Mouse (Mus musculus) heart, embryonic 14.5 days (tissue): ENCODE results near the gene Olfr791. TPM values are rescaled to one million over a fixed set of nuclear protein-coding genes. Genes with fewer than 3 reads are reported as not detected.

Experiments used
- ATAC-seq: fragments of 200-750 bp; cut with Nextera tagmentation; 2 replicates; pipeline ENCODE4 v1.8.0; 2017; ENCODE audit warnings: low read depth, moderate TSS enrichment; ENCODE audit not compliant: insufficient number of reproducible peaks, insufficient read depth, low FRiP score
- H3K27ac ChIP-seq, 2 experiments: fragments of 200-500 bp in 1 of 2; fragments of 300-500 bp in 1 of 2; sonication (generic) in 1 of 2; replicated peaks in 1 of 2; 2 replicates each; pipeline ENCODE4 v1.5.1; 2012 to 2014; ENCODE audit warnings: low read depth in 2 of 2, low read length in 2 of 2, control low read depth in 1 of 2, mild to moderate bottlenecking in 1 of 2, mixed read lengths in 1 of 2; ENCODE audit not compliant: control insufficient read depth in 1 of 2, insufficient read depth in 1 of 2
- H3K27me3 ChIP-seq: fragments of 300-500 bp; sonication (generic); 2 replicates; pipeline ENCODE4 v1.6.1; 2014; ENCODE audit warnings: mild to moderate bottlenecking, low read length, control low read depth; ENCODE audit not compliant: control insufficient read depth, insufficient read depth
- H3K36me3 ChIP-seq: fragments of 300-500 bp; sonication (generic); 2 replicates; pipeline ENCODE4 v1.6.1; 2014; ENCODE audit warnings: mild to moderate bottlenecking, control low read depth, low read length, mixed read lengths; ENCODE audit not compliant: control insufficient read depth, insufficient read depth
- H3K4me1 ChIP-seq, 2 experiments: fragments of 200-500 bp in 1 of 2; fragments of 300-500 bp in 1 of 2; sonication (generic) in 1 of 2; 2 replicates each; pipeline ENCODE4 v1.6.1; 2012 to 2014; ENCODE audit warnings: low read length in 2 of 2, control low read depth in 1 of 2, mixed read lengths in 1 of 2; ENCODE audit not compliant: control insufficient read depth in 2 of 2, insufficient read depth in 2 of 2
- H3K4me2 ChIP-seq: fragments of 300-500 bp; sonication (generic); 2 replicates; pipeline ENCODE4 v1.6.1; 2014; ENCODE audit warnings: mild to moderate bottlenecking, low read length
- H3K4me3 ChIP-seq, 2 experiments: fragments of 200-500 bp in 1 of 2; fragments of 300-500 bp in 1 of 2; sonication (generic) in 1 of 2; 2 replicates each; pipeline ENCODE4 v1.5.1; 2012 to 2014; ENCODE audit warnings: low read length in 2 of 2, mild to moderate bottlenecking in 2 of 2, control low read depth in 1 of 2, low read depth in 1 of 2, moderate library complexity in 1 of 2; ENCODE audit not compliant: control insufficient read depth in 1 of 2, insufficient read depth in 1 of 2
- H3K9ac ChIP-seq: fragments of 300-500 bp; sonication (generic); 2 replicates; pipeline ENCODE4 v1.6.1; 2014; ENCODE audit warnings: mild to moderate bottlenecking, low read length
- H3K9me3 ChIP-seq: fragments of 300-500 bp; sonication (generic); 2 replicates; pipeline ENCODE4 v1.6.1; 2016; ENCODE audit warnings: low read length, control low read depth; ENCODE audit not compliant: control insufficient read depth
- WGBS: fragments of 180-500 bp; shearing (Covaris S2); extraction: QIAGEN DNeasy Blood & Tissue Kit; methylation state at CpG from one replicate; pipeline ENCODE4 v1.1.7; 2014; 5-methylcytosine and 5-hydroxymethylcytosine counted together
- polyA plus RNA-seq: library from polyadenylated mRNA; unstranded; fragments of >200 nt; fragmentation: Nextera tagmentation; extraction: Ambion mirVana; gene quantifications from 2 replicates; pipeline ENCODE4 v1.2.1, GENCODE M21; 2014

The Olfr791 gene
- not detected in 2 replicates for polyA plus RNA-seq

- no peak within 1 kb of the TSS for H3K27ac ChIP-seq
- ATAC-seq: no peak
- no peak within 1 kb of the TSS for H3K9ac ChIP-seq
- H3K4me3 ChIP-seq: no peak within 1 kb of the TSS
- 63% methylated on average over 3 of the region's 3 CpGs for WGBS
- H3K36me3 ChIP-seq: no peaks in the 10 kb centered on the region
- H3K9me3 ChIP-seq: no peaks in the 10 kb centered on the region
- H3K27me3 ChIP-seq: no peaks in the 10 kb centered on the region
- H3K4me2 ChIP-seq: no peak within 1 kb of the TSS
- H3K4me1 ChIP-seq: no peaks in the 10 kb centered on the region
These were observed at the start of gene Olfr791 for GRCm38 (mm10) chr10:129521492-129521891. Gene Olfr791, plus strand, starts transcription at chr10:129521792.

DNA sequence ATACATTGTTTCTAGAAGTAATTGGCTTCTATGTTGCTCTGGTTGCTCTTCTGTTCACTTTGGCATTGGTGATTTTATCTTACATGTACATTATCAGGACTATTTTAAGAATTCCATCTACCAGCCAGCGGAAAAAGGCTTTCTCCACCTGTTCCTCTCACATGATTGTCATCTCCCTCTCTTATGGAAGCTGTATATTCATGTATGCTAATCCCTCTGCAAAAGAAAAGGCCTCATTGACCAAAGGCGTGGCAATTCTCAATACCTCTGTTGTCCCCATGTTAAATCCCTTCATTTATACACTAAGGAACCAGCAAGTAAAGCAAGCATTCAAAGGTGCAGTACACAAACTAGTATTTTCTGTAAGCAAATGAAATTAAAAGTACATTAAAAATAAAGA, 48.3 kb upstream of the Olfr791 start:
- ATAC-seq: no peak
- no peaks in the 10 kb centered on the region for H3K4me1 ChIP-seq
- no peak overlapping the region for H3K9ac ChIP-seq
- no peak overlapping the region for H3K4me2 ChIP-seq
- H3K9me3 ChIP-seq: no peaks in the 10 kb centered on the region
- H3K27me3 ChIP-seq: no peaks in the 10 kb centered on the region
- 55% methylated on average over 2 of the region's 2 CpGs for WGBS
- no peak overlapping the region for H3K27ac ChIP-seq
- no peak overlapping the region for H3K4me3 ChIP-seq
- H3K36me3 ChIP-seq: no peaks in the 10 kb centered on the region

DNA sequence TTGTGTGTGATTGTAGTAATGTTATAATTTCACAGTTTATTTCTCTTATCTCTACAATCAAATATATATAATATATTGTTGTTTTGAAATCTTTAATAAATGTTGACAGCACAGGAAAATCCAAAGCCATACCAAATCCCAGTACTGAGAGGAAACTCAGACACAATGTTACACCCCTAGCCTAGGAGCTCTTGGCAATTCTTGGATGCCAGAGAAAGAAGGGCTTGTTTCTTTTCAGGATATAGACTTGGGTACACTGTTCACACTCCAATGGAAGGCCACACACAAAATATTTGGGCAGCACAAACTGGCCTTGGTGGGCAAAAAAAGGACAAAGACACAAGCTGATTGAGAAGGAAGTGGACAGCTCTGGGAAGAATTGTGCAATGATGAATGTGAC, 47.9 kb upstream of the Olfr791 start:
- H3K4me2 ChIP-seq: no peak overlapping the region
- no peaks in the 10 kb centered on the region for H3K36me3 ChIP-seq
- no peak overlapping the region for H3K27ac ChIP-seq
- H3K4me1 ChIP-seq: no peaks in the 10 kb centered on the region
- H3K9me3 ChIP-seq: no peaks in the 10 kb centered on the region
- no peak overlapping the region for H3K9ac ChIP-seq
- no peak for ATAC-seq
- no peaks in the 10 kb centered on the region for H3K27me3 ChIP-seq
- H3K4me3 ChIP-seq: no peak overlapping the region

GRCm38 (mm10) chr10:129484452-129484851, 37.1 kb upstream of the Olfr791 start, which contains the start of gene Olfr789:
Gene Olfr789, plus strand, starts transcription at chr10:129484752.
- ATAC-seq: no peak
- H3K9ac ChIP-seq: no peak within 1 kb of the TSS
- 37% methylated on average over 2 of the region's 2 CpGs for WGBS
- H3K9me3 ChIP-seq: no peaks in the 10 kb centered on the region
- H3K4me1 ChIP-seq: no peaks in the 10 kb centered on the region
- H3K27ac ChIP-seq: no peak within 1 kb of the TSS
- no peaks in the 10 kb centered on the region for H3K36me3 ChIP-seq
- H3K4me2 ChIP-seq: no peak within 1 kb of the TSS
- no peaks in the 10 kb centered on the region for H3K27me3 ChIP-seq
- H3K4me3 ChIP-seq: no peak within 1 kb of the TSS

DNA sequence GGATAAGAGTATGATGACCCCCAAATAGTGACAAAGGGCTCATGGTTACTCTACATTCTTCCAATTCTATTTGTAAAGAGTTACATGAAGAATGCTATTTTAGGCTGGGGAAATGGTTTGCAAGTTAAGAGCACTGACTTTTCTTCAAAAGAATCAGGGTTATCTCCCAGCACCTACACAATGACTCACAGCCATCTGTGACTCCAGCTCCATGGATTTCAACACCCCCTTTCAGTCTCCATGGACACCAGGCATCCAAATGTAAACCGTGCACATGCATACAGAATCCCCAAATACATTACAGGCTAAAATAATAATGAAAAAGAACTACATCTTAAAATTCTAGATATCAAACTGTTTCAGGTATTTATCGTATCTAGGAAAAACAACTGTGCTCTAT, 31.5 kb upstream of the Olfr791 start:
- WGBS: 63% methylated on average over 2 of the region's 2 CpGs
- H3K27ac ChIP-seq: no peak overlapping the region
- H3K36me3 ChIP-seq: no peaks in the 10 kb centered on the region

DNA sequence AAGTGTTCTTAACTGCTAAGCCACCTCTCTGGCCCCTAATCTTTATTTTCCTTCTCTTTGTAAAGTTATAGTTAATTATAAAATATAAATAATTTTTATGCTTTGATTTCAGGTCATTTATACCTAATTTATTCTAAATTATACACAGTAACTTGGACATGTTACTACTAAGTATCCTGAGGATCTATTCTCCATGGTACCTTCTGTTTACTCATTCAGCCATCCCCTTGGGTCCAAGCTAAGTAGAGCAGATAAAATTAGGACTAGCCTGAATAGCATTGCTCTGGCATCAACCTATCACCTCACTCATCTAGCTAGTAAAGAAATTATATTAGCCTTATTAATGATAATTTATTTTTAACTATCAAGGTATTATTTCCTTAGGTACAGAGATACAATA, 23.4 kb upstream of the Olfr791 start, which contains the start of gene Olfr790:
TSS of gene Olfr790 (plus strand) at position 301 of the 400 bp plus-strand sequence.
- Histone ChIP-seq H3K4me1 (no peaks in the 10 kb centered on the region), H3K36me3 (no peaks in the 10 kb centered on the region), H3K27me3 (no peaks in the 10 kb centered on the region), H3K9me3 (no peaks in the 10 kb centered on the region), H3K4me2 (no peak within 1 kb of the TSS), H3K9ac (no peak within 1 kb of the TSS), H3K27ac (no peak within 1 kb of the TSS), H3K4me3 (no peak within 1 kb of the TSS)
- no peak for ATAC-seq

More for the DNA sequence above, 31.5 kb upstream of the Olfr791 start:
- H3K9ac ChIP-seq: no peak overlapping the region
- no peak overlapping the region for H3K4me3 ChIP-seq
- H3K4me2 ChIP-seq: no peak overlapping the region
- H3K27me3 ChIP-seq: no peaks in the 10 kb centered on the region
- no peaks in the 10 kb centered on the region for H3K4me1 ChIP-seq
- ATAC-seq: no peak
- no peaks in the 10 kb centered on the region for H3K9me3 ChIP-seq

- Histone ChIP-seq H3K4me3 (no peak within 1 kb of the TSS), H3K9ac (no peak within 1 kb of the TSS), H3K9me3 (peaks cover 7% of the 10 kb centered on the region; the same call in 1 of the 2 replicates), H3K4me2 (no peak within 1 kb of the TSS), H3K27ac (no peak within 1 kb of the TSS), H3K27me3 (no peaks in the 10 kb centered on the region), H3K4me1 (no peaks in the 10 kb centered on the region), H3K36me3 (no peaks in the 10 kb centered on the region)
- WGBS: 78% methylated on average over 1 of the region's 1 CpGs
- ATAC-seq: no peak
These were observed 17.3 kb downstream of the Olfr791 start, which contains the start of gene Olfr792 for GRCm38 (mm10) chr10:129538862-129539261. Gene Olfr792, plus strand, starts transcription at chr10:129539162.

DNA sequence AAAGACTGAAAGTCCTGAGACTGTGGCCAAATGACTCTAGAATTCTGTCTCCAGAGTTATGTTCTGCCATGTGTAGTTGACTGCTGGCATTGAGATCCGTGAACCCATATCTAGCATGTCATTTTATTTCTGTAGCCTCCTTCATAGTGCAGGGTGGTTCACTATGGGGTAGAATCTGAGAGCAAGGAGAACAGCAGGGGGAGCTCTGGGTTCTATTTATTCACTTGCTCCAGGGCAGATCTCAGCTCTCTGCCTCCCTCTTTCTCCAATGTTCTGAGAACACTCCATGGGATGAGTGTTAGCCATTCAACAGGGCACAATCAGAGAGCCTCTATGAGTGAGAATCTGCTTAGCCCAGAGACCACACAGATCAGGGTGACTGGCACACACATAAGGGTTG, 27.8 kb downstream of the Olfr791 start:
- 22% methylated on average over 1 of the region's 1 CpGs for WGBS
- no peak for ATAC-seq

More for the DNA sequence above, 27.8 kb downstream of the Olfr791 start:
- Histone ChIP-seq H3K4me1 (no peaks in the 10 kb centered on the region), H3K4me3 (no peak overlapping the region), H3K9me3 (peaks cover 5% of the 10 kb centered on the region), H3K27ac (no peak overlapping the region), H3K27me3 (no peaks in the 10 kb centered on the region), H3K36me3 (no peaks in the 10 kb centered on the region), H3K9ac (no peak overlapping the region), H3K4me2 (no peak overlapping the region)
